Mouse (Mus musculus): ENCODE measurements at regions not wholly inside any gene's neighbourhood (a gene's known extent, or its start where the extent isn't known, plus 50 kb on each side); places are given as distances from the start of the nearest gene placed in this dataset.

- Histone ChIP-seq H3K27ac (ENCODE audit: low read depth, low read length) (no peak overlapping the region), H3K36me3 (ENCODE audit: insufficient read depth) (no peaks in the 10 kb centered on the region), H3K9me3 (ENCODE audit: low read length) (no peaks in the 10 kb centered on the region), H3K9ac (no peak overlapping the region), H3K4me2 (ENCODE audit: low read depth) (no peak overlapping the region), H3K4me3 (ENCODE audit: low read depth, low read length) (no peak overlapping the region), H3K4me1 (ENCODE audit: insufficient read depth) (no peaks in the 10 kb centered on the region), H3K27me3 (ENCODE audit: insufficient read depth, low read length) (no peaks in the 10 kb centered on the region)
- WGBS = 48% methylated on average over 9 of the region's 9 CpGs
- DNase-seq = no peak
- ATAC-seq = no peak
- TF ChIP-seq CTCF (IDR thresholded peaks at IDR 0.05; ENCODE audit: low read depth) = no peak
Measured at GRCm38 (mm10) chr16:50839665-50840064, 248.7 kb upstream of the Ccdc54 start.

- DNase-seq = no peak
- no peaks in the 10 kb centered on the region for H3K9me3 ChIP-seq (ENCODE audit: low read length)
- H3K9ac ChIP-seq = no peak overlapping the region
- H3K4me2 ChIP-seq (ENCODE audit: low read depth) = no peak overlapping the region
- H3K4me3 ChIP-seq (ENCODE audit: low read depth, low read length) = no peak overlapping the region
- H3K36me3 ChIP-seq (ENCODE audit: insufficient read depth) = no peaks in the 10 kb centered on the region
- H3K27ac ChIP-seq (ENCODE audit: low read depth, low read length) = no peak overlapping the region
- H3K4me1 ChIP-seq (ENCODE audit: insufficient read depth) = no peaks in the 10 kb centered on the region
- 71% methylated on average over 9 of the region's 9 CpGs for WGBS
- TF ChIP-seq CTCF (IDR thresholded peaks at IDR 0.05; ENCODE audit: low read depth) = no peak
- no peaks in the 10 kb centered on the region for H3K27me3 ChIP-seq (ENCODE audit: insufficient read depth, low read length)
- no peak for ATAC-seq
Measured at GRCm38 (mm10) chr16:50837416-50837815, 246.5 kb upstream of the Ccdc54 start.

- Histone ChIP-seq H3K4me1 (ENCODE audit: insufficient read depth) (no peaks in the 10 kb centered on the region), H3K9me3 (ENCODE audit: low read length) (no peaks in the 10 kb centered on the region), H3K27ac (ENCODE audit: low read depth, low read length) (no peak overlapping the region), H3K4me3 (ENCODE audit: low read depth, low read length) (no peak overlapping the region), H3K9ac (no peak overlapping the region), H3K4me2 (ENCODE audit: low read depth) (no peak overlapping the region), H3K27me3 (ENCODE audit: insufficient read depth, low read length) (no peaks in the 10 kb centered on the region), H3K36me3 (ENCODE audit: insufficient read depth) (no peaks in the 10 kb centered on the region)
- TF ChIP-seq CTCF (IDR thresholded peaks at IDR 0.05; ENCODE audit: low read depth) = no peak
- no peak for ATAC-seq
- WGBS = 68% methylated on average over 4 of the region's 4 CpGs
- DNase-seq = no peak
Measured at GRCm38 (mm10) chr16:50836457-50836856, 245.5 kb upstream of the Ccdc54 start.

DNA sequence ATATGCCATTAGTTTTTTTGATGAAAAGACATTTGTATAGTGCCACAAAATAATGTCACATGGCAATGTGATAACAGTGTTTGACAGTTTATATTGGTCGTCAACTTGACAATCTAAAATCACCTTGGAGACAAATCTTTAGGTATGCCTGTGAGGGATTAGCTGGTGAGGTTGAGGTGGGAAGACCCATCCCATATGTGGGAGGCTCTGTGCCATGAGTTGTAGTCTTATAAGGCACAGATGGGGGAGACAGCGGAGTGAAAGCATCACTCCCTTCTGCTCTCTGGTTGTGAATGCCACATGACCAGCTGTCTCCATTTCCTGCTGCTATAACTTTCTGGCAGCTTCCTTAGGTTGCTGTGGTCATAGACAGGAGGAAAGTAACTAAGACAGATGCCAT is 242.4 kb upstream of the Ccdc54 start:
- no peaks in the 10 kb centered on the region for H3K27me3 ChIP-seq (ENCODE audit: insufficient read depth, low read length)

DNA sequence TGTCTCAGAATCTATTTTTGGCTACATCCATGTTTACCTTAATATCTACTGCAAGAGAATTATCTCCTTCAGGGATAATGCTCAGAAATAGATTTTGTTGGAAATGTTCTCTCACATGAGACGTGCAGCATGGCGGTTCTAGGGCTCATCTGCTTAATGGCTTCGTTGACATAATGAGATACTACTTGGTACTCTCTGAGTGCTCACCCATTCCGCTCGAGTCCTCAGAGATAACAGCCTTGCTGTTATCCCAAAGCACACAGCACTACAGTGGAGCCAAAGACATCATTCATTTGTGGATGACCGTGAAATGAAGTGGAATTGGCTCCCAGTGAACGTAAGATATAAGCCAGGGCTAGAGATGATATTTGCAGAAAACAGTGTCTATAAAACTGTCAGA is 231.4 kb upstream of the Ccdc54 start:
- no peak for TF ChIP-seq CTCF (IDR thresholded peaks at IDR 0.05; ENCODE audit: low read depth)
- Histone ChIP-seq H3K9me3 (ENCODE audit: low read length) (no peaks in the 10 kb centered on the region), H3K4me1 (ENCODE audit: insufficient read depth) (no peaks in the 10 kb centered on the region), H3K27ac (ENCODE audit: low read depth, low read length) (no peak overlapping the region), H3K27me3 (ENCODE audit: insufficient read depth, low read length) (no peaks in the 10 kb centered on the region), H3K4me2 (ENCODE audit: low read depth) (no peak overlapping the region), H3K4me3 (ENCODE audit: low read depth, low read length) (no peak overlapping the region), H3K9ac (no peak overlapping the region), H3K36me3 (ENCODE audit: insufficient read depth) (no peaks in the 10 kb centered on the region)
- 65% methylated on average over 7 of the region's 7 CpGs for WGBS
- ATAC-seq = no peak
- no peak for DNase-seq

More for the DNA sequence above, 242.4 kb upstream of the Ccdc54 start:
- no peaks in the 10 kb centered on the region for H3K4me1 ChIP-seq (ENCODE audit: insufficient read depth)
- no peak overlapping the region for H3K4me2 ChIP-seq (ENCODE audit: low read depth)
- TF ChIP-seq CTCF (IDR thresholded peaks at IDR 0.05; ENCODE audit: low read depth) = no peak
- H3K4me3 ChIP-seq (ENCODE audit: low read depth, low read length) = no peak overlapping the region
- no peak overlapping the region for H3K27ac ChIP-seq (ENCODE audit: low read depth, low read length)
- H3K36me3 ChIP-seq (ENCODE audit: insufficient read depth) = no peaks in the 10 kb centered on the region
- no peaks in the 10 kb centered on the region for H3K9me3 ChIP-seq (ENCODE audit: low read length)
- H3K9ac ChIP-seq = no peak overlapping the region
- DNase-seq (no peak), ATAC-seq (peak; percentile 45; the same call in 1 of the 2 replicates)
- 85% methylated on average over 2 of the region's 2 CpGs for WGBS

- TF ChIP-seq CTCF (IDR thresholded peaks at IDR 0.05; ENCODE audit: low read depth) = no peak
- Histone ChIP-seq H3K27me3 (ENCODE audit: insufficient read depth, low read length) (no peaks in the 10 kb centered on the region), H3K9ac (no peak overlapping the region), H3K9me3 (ENCODE audit: low read length) (no peaks in the 10 kb centered on the region), H3K4me1 (ENCODE audit: insufficient read depth) (no peaks in the 10 kb centered on the region), H3K4me3 (ENCODE audit: low read depth, low read length) (no peak overlapping the region), H3K27ac (ENCODE audit: low read depth, low read length) (no peak overlapping the region), H3K36me3 (ENCODE audit: insufficient read depth) (no peaks in the 10 kb centered on the region), H3K4me2 (ENCODE audit: low read depth) (no peak overlapping the region)
- DNase-seq (no peak), ATAC-seq (no peak)
- 77% methylated on average over 4 of the region's 4 CpGs for WGBS
Measured at GRCm38 (mm10) chr16:50814626-50815025, 223.7 kb upstream of the Ccdc54 start.

- Histone ChIP-seq H3K9me3 (ENCODE audit: low read length) (no peaks in the 10 kb centered on the region), H3K4me3 (ENCODE audit: low read depth, low read length) (no peak overlapping the region), H3K9ac (no peak overlapping the region), H3K4me1 (ENCODE audit: insufficient read depth) (no peaks in the 10 kb centered on the region), H3K4me2 (ENCODE audit: low read depth) (no peak overlapping the region), H3K36me3 (ENCODE audit: insufficient read depth) (no peaks in the 10 kb centered on the region), H3K27ac (ENCODE audit: low read depth, low read length) (no peak overlapping the region), H3K27me3 (ENCODE audit: insufficient read depth, low read length) (no peaks in the 10 kb centered on the region)
- 47% methylated on average over 10 of the region's 10 CpGs for WGBS
- ATAC-seq (peak; percentile 91), DNase-seq (peak; percentile 87)
- peak; percentile 84 for TF ChIP-seq CTCF (IDR thresholded peaks at IDR 0.05; ENCODE audit: low read depth)
Measured at GRCm38 (mm10) chr16:50799145-50799794, 208.3 kb upstream of the Ccdc54 start.
